Mouse (Mus musculus) lung, postnatal 25 days (tissue): ENCODE measurements around the gene Parva.

Experiments
- DNase-seq: peaks from one replicate; pipeline ENCODE4 v3.0.0; 2022; ENCODE audit warnings: low spot score

Gene Parva

GRCm38 (mm10) chr7:112426811-112427210, 494 bp upstream of the Parva start:
- no peak for DNase-seq

DNA sequence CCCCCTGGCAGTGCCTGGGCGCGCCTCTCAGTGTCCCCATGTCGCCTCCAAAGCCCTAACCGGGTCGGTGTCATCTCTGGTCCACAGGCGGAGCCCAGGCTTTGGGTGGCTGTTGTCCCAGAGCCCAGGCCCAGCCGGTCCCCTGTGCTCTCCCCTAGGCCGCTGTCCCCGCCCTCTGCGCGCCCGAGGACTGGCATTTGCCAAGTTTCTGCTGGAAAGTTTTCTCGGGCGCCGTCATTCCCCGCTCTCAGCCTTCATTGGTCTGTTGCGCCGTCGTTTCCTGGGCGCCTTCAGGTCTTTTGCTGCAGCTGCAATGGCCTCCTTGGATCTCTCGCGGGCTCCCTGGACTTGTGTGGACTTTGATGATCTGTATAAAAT, 842 bp downstream of the Parva start:
- peak; percentile 91 for DNase-seq

DNA sequence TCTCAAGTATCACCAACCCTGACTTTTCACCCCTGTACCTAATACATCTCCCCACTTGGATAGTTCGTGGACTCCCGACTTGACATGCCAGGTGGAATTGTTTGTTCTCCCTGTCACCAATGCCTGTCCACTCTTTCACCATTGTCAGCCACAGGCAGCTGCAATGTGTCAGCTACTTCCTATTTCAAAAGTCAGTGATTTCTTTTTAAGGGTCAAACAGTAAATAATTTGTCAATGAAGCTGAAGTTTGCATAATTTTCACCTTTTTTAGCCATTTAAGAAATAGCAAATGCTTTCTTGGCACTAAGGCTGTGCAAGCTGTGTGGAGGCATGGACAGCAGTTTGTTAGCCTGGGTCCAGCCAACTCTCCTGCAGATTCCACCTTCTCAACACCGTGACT, 12.5 kb downstream of the Parva start:
- DNase-seq: peak; percentile 18

DNA sequence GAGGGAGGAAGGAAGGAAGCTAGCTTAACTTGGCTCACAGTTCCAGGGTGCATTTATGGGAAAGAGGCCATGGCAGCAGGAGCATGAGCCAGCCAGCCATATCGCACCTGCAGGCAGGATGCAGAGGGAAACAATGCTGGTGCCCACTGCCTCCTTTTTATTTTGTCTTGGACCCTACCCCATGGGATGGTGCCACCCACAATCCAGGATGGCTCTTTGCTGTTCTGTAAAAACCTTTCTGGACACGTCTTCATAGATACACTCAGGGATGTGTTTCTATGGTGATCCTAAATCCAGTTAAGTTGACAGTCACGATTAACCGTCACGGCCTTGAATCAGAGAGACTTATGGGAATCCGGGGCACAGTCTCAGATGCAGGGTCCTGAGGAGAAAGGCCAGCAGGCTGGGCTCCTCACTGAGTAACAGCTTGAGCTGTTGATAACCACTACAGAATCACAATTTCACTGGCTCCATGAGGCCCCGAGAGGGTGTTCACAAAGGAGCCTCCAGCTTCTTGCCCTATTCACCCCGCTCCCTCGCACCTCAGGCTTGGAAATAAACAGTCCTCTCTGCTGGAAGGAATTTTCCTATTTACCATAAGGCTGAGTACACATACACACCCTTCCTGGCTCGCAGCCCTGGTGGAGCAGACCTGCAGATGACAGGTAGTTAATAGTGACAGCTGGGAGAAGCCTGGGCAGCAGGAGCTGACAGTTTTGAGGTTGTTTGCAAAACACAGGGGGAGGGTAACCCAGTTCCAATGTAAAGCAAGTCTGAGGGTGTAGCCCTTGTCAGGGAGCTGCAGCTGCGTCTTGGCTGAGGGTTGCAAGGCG, 17.1 kb downstream of the Parva start:
- peak; percentile 73 for DNase-seq

DNA sequence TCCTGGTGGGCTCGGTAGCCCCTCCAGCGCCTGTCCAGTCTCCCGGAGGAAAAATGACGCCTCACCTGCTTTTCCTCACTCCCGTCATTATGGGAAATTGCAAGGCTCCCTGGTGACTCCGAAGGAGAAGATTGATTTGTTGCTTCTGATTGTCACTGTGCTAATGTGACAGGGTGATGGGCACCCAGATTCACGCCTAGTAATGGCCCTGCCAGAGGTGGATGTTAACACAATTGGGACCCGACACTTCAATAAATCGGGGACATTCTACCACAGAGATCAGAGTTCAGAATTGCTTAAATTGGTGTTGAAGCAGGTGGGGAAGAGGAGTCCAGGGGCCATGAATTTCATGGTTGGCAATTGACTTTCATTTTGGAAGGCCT, 17.7 kb downstream of the Parva start:
- no peak for DNase-seq

GRCm38 (mm10) chr7:112446498-112446897, 19.2 kb downstream of the Parva start:
- DNase-seq: no peak

GRCm38 (mm10) chr7:112449954-112450700, 22.8 kb downstream of the Parva start:
- DNase-seq: no peak

DNA sequence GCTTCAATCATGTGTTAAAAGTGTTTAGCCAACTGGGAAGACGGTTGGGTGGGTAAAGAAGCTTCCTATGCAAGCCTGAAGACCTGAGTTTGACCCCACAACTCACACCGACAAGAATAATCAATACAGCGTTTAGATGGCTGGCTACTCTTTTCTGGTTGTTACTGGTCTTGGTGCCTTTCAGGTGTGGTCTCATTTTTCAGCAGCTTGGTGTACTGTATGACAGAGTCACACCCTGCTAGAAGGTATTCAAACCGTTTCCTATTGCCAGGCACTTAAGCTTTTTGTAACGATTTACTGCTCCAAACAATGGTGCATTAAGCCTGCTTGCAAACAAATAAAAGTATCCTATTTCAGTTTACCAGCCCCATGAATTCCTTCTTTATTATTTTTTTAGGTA, 25.2 kb downstream of the Parva start:
- DNase-seq: no peak

GRCm38 (mm10) chr7:112453805-112454214, 26.5 kb downstream of the Parva start:
- DNase-seq: peak; percentile 37

- no peak for DNase-seq
These were observed 27.1 kb downstream of the Parva start for GRCm38 (mm10) chr7:112454380-112454779.

GRCm38 (mm10) chr7:112454951-112455350, 27.6 kb downstream of the Parva start:
- no peak for DNase-seq

DNA sequence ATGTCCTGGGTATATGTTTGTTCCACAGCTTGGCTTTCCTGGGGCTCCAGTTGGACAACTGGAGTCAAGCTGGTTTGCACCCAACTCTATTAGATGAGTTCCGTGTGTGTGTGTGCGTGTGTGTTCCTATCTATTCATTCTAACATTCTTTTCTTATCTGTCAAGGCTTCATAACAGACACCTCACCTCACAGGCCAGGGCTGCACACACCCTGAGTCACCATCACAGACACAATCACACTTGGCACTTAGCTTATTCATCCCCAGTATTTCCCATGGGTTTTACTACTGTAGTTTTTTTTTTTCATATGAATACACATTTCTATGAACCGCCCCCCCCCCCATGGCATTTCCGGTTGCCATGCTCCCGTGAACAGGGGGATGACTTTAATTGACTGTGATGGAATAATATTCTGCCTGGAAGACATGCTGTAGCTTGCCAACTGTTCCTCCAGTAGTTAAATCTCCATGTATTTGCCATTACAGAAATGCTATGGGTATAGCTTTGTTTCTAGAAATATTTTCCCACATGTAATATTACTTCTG, 28.3 kb downstream of the Parva start:
- no peak for DNase-seq

GRCm38 (mm10) chr7:112457373-112457772, 30.1 kb downstream of the Parva start:
- no peak for DNase-seq

- no peak for DNase-seq
These were observed 30.6 kb downstream of the Parva start for GRCm38 (mm10) chr7:112457920-112458319.

- DNase-seq: peak; percentile 23
These were observed 31.1 kb downstream of the Parva start for GRCm38 (mm10) chr7:112458440-112458839.

GRCm38 (mm10) chr7:112463074-112463473, 35.8 kb downstream of the Parva start:
- DNase-seq: no peak

DNA sequence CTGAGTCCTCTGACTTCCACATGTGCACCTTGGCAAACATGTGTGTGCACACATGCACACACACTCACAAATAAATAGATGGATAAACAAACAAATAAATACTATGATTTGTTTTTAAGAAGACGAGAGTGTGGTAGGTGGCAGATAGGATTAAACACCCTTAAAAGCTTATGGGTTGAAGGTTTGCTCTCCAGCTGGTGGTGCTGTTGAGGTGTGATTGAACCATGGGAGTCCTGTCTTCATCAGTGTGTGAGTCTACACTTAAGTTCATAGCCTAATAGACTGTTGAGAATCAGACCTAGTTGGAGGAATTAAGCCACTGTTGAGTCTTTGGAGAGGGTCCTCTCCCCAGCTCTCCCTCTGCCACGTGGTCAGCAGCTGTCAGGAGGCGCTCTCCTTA, 38.6 kb downstream of the Parva start:
- DNase-seq: no peak

- peak; percentile 26 for DNase-seq
These were observed 39.5 kb downstream of the Parva start for GRCm38 (mm10) chr7:112466786-112467185.

DNA sequence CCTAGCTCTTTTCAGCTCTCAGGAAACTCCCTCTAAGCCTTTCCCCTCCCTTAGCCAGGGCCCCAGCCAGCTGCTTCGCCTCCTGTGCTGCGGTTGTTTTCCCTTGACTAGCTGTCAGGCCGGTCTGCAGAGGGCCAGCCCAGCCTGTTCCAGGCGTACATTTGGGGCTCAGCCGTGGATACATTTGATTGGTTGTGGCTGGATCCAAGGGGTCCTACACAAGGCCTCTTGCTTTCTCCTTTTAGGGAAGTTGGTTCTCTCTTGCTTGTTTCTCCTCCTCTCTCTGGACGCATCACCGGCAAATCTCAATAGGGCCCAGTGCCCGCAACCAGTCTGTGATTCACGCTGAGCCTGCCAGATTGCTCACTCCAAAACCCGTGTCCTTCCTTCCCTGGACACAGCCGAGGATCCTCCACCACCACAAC, 40.4 kb downstream of the Parva start:
- DNase-seq: peak; percentile 64

GRCm38 (mm10) chr7:112469817-112470216, 42.5 kb downstream of the Parva start:
- DNase-seq: peak; percentile 74

GRCm38 (mm10) chr7:112471316-112471715, 44.0 kb downstream of the Parva start:
- DNase-seq: no peak

DNA sequence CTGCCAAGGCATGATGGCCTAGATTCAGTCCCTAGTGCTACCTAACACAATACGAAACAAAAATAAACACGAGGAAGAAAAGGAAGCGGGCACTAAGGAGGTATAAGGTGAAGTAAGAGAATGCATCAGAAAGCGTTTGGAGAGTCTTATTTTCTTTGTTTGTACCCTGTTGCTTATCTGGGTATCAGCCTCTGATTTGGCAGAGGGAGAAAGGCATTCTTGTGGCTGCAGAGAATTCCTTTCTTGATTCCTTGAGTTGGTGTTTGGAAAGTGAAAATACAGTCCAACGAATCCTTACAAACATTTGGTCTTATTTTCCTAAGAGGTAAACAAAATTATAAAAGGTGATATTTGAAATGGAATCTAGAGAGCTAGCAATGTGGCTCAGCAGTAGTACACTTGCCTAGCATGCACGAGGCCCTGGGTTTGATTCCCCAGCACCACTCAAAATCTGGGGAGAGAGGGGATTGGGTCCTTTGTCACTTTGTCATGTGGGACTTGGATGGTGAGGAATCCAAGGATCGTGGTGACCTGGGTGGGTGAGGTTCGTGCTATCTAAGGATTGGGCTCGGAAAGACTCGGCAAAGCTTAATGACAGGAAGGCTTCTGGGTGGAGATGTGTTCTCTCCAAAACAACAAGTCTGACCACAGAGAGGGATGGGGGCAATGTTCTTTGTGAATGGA, 44.9 kb downstream of the Parva start:
- DNase-seq: no peak
